8 mouse cellular contexts compared by ENCODE assay signal in genomic region chr17:80062620-80063010, GRCm38 (mm10). TPM values are rescaled to one million over a fixed set of nuclear protein-coding genes. Genes with fewer than 3 reads are reported as not detected.
A peak's percentile ranks its signal among the peaks of the same experiment; 100 is the strongest.
DNase-seq lines count a peak whose midpoint lies in the region; ATAC-seq and TF ChIP-seq lines count a peak whose summit lies in the region.

No protein-coding gene starts in this region.

- peaks cover 4% of the 10 kb centered on the region; the same call in 1 of the 2 replicates for H3K36me3 ChIP-seq in heart, embryonic 13.5 days
- H3K36me3 ChIP-seq in MEL (ENCODE audit: control insufficient read depth in 1 of 2, insufficient read depth in 2 of 2, low read length in 2 of 2), result peaks cover 2 to 28% of the 10 kb centered on the region in 2 experiments; a peak in 3 of 4 replicates
- H3K36me3 ChIP-seq in forebrain, embryonic 11.5 days (ENCODE audit: control insufficient read depth, insufficient read depth, low read length), result no peaks in the 10 kb centered on the region
- H3K36me3 ChIP-seq in limb, embryonic 15.5 days, result no peaks in the 10 kb centered on the region

- H3K27me3 ChIP-seq in heart, embryonic 13.5 days (replicated peaks), result no peaks in the 10 kb centered on the region
- no peaks in the 10 kb centered on the region for H3K27me3 ChIP-seq in MEL (ENCODE audit: control insufficient read depth in 1 of 2, insufficient read depth in 2 of 2, low read length in 2 of 2)
- H3K27me3 ChIP-seq in forebrain, embryonic 11.5 days (ENCODE audit: control insufficient read depth, insufficient read depth, low read length), result no peaks in the 10 kb centered on the region
- no peaks in the 10 kb centered on the region for H3K27me3 ChIP-seq in limb, embryonic 15.5 days

- peaks cover 36% of the 10 kb centered on the region for H3K4me1 ChIP-seq in heart, embryonic 13.5 days
- peaks cover 11% of the 10 kb centered on the region in 2 experiments; a peak in 3 of 4 replicates for H3K4me1 ChIP-seq in MEL (ENCODE audit: control insufficient read depth in 1 of 2, insufficient read depth in 2 of 2, low read length in 2 of 2)
- H3K4me1 ChIP-seq in forebrain, embryonic 11.5 days (replicated peaks; ENCODE audit: control insufficient read depth, insufficient read depth, low read length), result no peaks in the 10 kb centered on the region; the same call in 1 of the 2 replicates
- H3K4me1 ChIP-seq in limb, embryonic 15.5 days, result peaks cover 7% of the 10 kb centered on the region
- peaks cover 2% of the 10 kb centered on the region for H3K4me1 ChIP-seq in olfactory bulb, adult 2 months (ENCODE audit: control insufficient read depth, insufficient read depth, low read length)

- ATAC-seq in heart, embryonic 13.5 days (ENCODE audit: extremely low read depth, insufficient number of reproducible peaks, low FRiP score, low TSS enrichment), result no peak
- ATAC-seq in forebrain, embryonic 11.5 days (replicated peaks; ENCODE audit: low FRiP score), result 0 out of 2 replicates have a peak, but pooled peaks have one; percentile 20
- ATAC-seq in limb, embryonic 15.5 days (ENCODE audit: insufficient number of reproducible peaks, low FRiP score, low TSS enrichment, low read depth), result no peak

- no peak for TF ChIP-seq CTCF in MEL (IDR thresholded peaks at IDR 0.05 in 2 of 3, conservative IDR thresholded peaks at IDR 0.05 in 1 of 3; ENCODE audit: control insufficient read depth in 1 of 3, insufficient read depth in 1 of 3, low read depth in 2 of 3, low read length in 3 of 3, poor library complexity in 1 of 3, severe bottlenecking in 1 of 3)
- TF ChIP-seq CTCF in olfactory bulb, adult 2 months (IDR thresholded peaks at IDR 0.05; ENCODE audit: insufficient read depth, low read depth, low read length), result no peak

- H3K9ac ChIP-seq in heart, embryonic 13.5 days, result peak overlapping the region; percentile 100
- peak overlapping the region; percentile 79 for H3K9ac ChIP-seq in MEL (ENCODE audit: control insufficient read depth, low read depth, low read length, poor library complexity, severe bottlenecking)
- H3K9ac ChIP-seq in forebrain, embryonic 11.5 days (ENCODE audit: low read length), result peak overlapping the region; percentile 99
- H3K9ac ChIP-seq in limb, embryonic 15.5 days, result peak overlapping the region; percentile 41

- H3K4me2 ChIP-seq in heart, embryonic 13.5 days, result peak overlapping the region; percentile 91
- peak overlapping the region; percentile 67 for H3K4me2 ChIP-seq in forebrain, embryonic 11.5 days (ENCODE audit: low read depth, low read length, severe bottlenecking)
- H3K4me2 ChIP-seq in limb, embryonic 15.5 days, result peak overlapping the region; percentile 65

- H3K79me2 ChIP-seq in MEL (ENCODE audit: control insufficient read depth, insufficient read depth, low read length, poor library complexity), result peaks cover 44% of the 10 kb centered on the region

- TF ChIP-seq POLR2A in MEL (IDR thresholded peaks at IDR 0.05; ENCODE audit: control insufficient read depth in 1 of 2, insufficient read depth in 1 of 2, low read depth in 1 of 2, low read length in 2 of 2, poor library complexity in 1 of 2), result no peak
- TF ChIP-seq POLR2A in olfactory bulb, adult 2 months (IDR thresholded peaks at IDR 0.05; ENCODE audit: insufficient read depth, low read depth, low read length), result no peak

- no peak for DNase-seq in heart, adult 11 months
- DNase-seq in MEL (ENCODE audit: low read depth, low spot score) (peak; percentile 61), adipocyte (ENCODE audit: low spot score) (no peak)
- no peak for DNase-seq in forebrain, embryonic 11.5 days (ENCODE audit: low spot score)
- DNase-seq in layer of hippocampus, postnatal 14 days (ENCODE audit: low spot score in 2 of 2), result no peak

- 2% methylated on average over 15 of the region's 15 CpGs for WGBS in heart, embryonic 13.5 days
- 2% methylated on average over 15 of the region's 15 CpGs for WGBS in forebrain, embryonic 11.5 days
- WGBS in limb, embryonic 15.5 days, result 2% methylated on average over 15 of the region's 15 CpGs
- WGBS in olfactory bulb, adult 2 months, result 1% methylated on average over 15 of the region's 15 CpGs

- H3K27ac ChIP-seq in heart, embryonic 13.5 days (replicated peaks), result peak overlapping the region; percentile 100
- H3K27ac ChIP-seq in MEL (ENCODE audit: control insufficient read depth, low read depth, low read length), result peak overlapping the region; percentile 97
- H3K27ac ChIP-seq in forebrain, embryonic 11.5 days (ENCODE audit: low read depth, low read length), result peak overlapping the region; percentile 60
- peak overlapping the region; percentile 99 for H3K27ac ChIP-seq in limb, embryonic 15.5 days
- peak overlapping the region; percentile 32 for H3K27ac ChIP-seq in olfactory bulb, adult 2 months (ENCODE audit: insufficient read depth, low read depth, low read length)

- peak overlapping the region; percentile 98 for H3K4me3 ChIP-seq in heart, embryonic 13.5 days
- peak overlapping the region; percentile 65 to 86 for H3K4me3 ChIP-seq in MEL (ENCODE audit: control insufficient read depth in 1 of 2, insufficient read depth in 1 of 2, low read depth in 2 of 2, low read length in 2 of 2)
- H3K4me3 ChIP-seq in forebrain, embryonic 11.5 days (ENCODE audit: low read depth, low read length), result peak overlapping the region; percentile 99
- H3K4me3 ChIP-seq in limb, embryonic 15.5 days, result peak overlapping the region; percentile 82
- peak overlapping the region; percentile 97 for H3K4me3 ChIP-seq in olfactory bulb, adult 2 months (ENCODE audit: insufficient read depth, low read depth, low read length)

- TF ChIP-seq EP300 in MEL (IDR thresholded peaks at IDR 0.05; ENCODE audit: low read depth in 1 of 2, low read length in 2 of 2), result no peak

- H3K9me3 ChIP-seq in heart, embryonic 13.5 days, result no peaks in the 10 kb centered on the region
- H3K9me3 ChIP-seq in MEL (replicated peaks; ENCODE audit: insufficient read depth, low read length), result no peaks in the 10 kb centered on the region
- no peaks in the 10 kb centered on the region for H3K9me3 ChIP-seq in forebrain, embryonic 11.5 days (ENCODE audit: control insufficient read depth, low read length)
- H3K9me3 ChIP-seq in limb, embryonic 15.5 days, result no peaks in the 10 kb centered on the region

- no peak for TF ChIP-seq RAD21 in MEL (IDR thresholded peaks at IDR 0.05; ENCODE audit: low read depth, low read length)

TF ChIP-seq in MEL, 35 proteins besides CTCF, POLR2A, EP300 and RAD21:
- TF ChIP-seq MAX (IDR thresholded peaks at IDR 0.05; ENCODE audit: low read length), result no peak
- TF ChIP-seq POLR2AphosphoS2 (IDR thresholded peaks at IDR 0.05; ENCODE audit: low read length), result no peak; the same call in 1 of the 2 replicates
- TF ChIP-seq USF1 (IDR thresholded peaks at IDR 0.05; ENCODE audit: low read depth, low read length), result no peak
- TF ChIP-seq UBTF (IDR thresholded peaks at IDR 0.05; ENCODE audit: borderline replicate concordance, insufficient read depth, low read depth, low read length), result no peak
- TF ChIP-seq NRF1 (IDR thresholded peaks at IDR 0.05; ENCODE audit: insufficient read depth, low read depth, low read length, poor library complexity, severe bottlenecking), result peak; percentile 32; the same call in 1 of the 2 replicates
- TF ChIP-seq MYC (IDR thresholded peaks at IDR 0.05; ENCODE audit: low read depth, low read length), result 0 out of 2 replicates have a peak, but pooled peaks have one; percentile 12
TF ChIP-seq in MEL: peak in this region for 2.

RNA-seq across cellular contexts. Expression of gene Hnrnpll, which starts 0.5 kb away (rescaled TPM):
- polyA plus RNA-seq in heart, embryonic 13.5 days (2015; fragmentation: Nextera tagmentation; extraction: Ambion mirVana), result 39.9 and 40.3 TPM in 2 replicates
- 44.9 and 48.7 TPM in 2 replicates for total RNA-seq in MEL (2012; rRNA removed)
- polyA plus RNA-seq in MEL (2012; ENCODE audit: insufficient read depth in 1 of 2, insufficient read length in 2 of 2, low read depth in 1 of 2, low replicate concordance in 2 of 2, missing spikeins in 1 of 2), result 100 to 1,000 TPM in 1 of 2 experiments, 10 to 100 TPM in 1; 77.7 to 142 TPM
- polyA plus RNA-seq in forebrain, embryonic 11.5 days (2014; fragmentation: Nextera tagmentation; extraction: Ambion mirVana), result 127 TPM in 2 replicates
- 41.9 and 47.6 TPM in 2 replicates for polyA plus RNA-seq in limb, embryonic 15.5 days (2015; fragmentation: Nextera tagmentation; extraction: Ambion mirVana)
- polyA plus RNA-seq in olfactory bulb, adult 2 months (2012; ENCODE audit: insufficient read depth, insufficient read length, low replicate concordance, missing spikeins), result not detected in 2 replicates
- total RNA-seq in layer of hippocampus, postnatal 14 days (2021), result 10 to 100 TPM; 59.5 to 65.4 TPM

Comparison
In these comparisons a context has a peak if more than half of its experiments do, and no peak if none do; other contexts are left out.
1. H3K27ac ChIP-seq: peak in every context shown above with its lines; median percentile 100 in heart, embryonic 13.5 days; 99 in limb, embryonic 15.5 days; 97 in MEL; 60 in forebrain, embryonic 11.5 days; 32 in olfactory bulb, adult 2 months.
2. H3K9ac ChIP-seq: peak in every context shown above with its lines; median percentile 100 in heart, embryonic 13.5 days; 99 in forebrain, embryonic 11.5 days; 79 in MEL; 41 in limb, embryonic 15.5 days.